Mouse (Mus musculus) heart, postnatal 0 days (tissue): Measurements from ENCODE around the gene Gm49405.

Source experiments
- CTCF ChIP-seq: IDR thresholded peaks from 2 replicates; pipeline ENCODE4 v1.5.1; 2016; ENCODE audit warnings: antibody characterized with exemption, control low read depth, low read depth
- EP300 ChIP-seq: IDR thresholded peaks from 2 replicates; pipeline ENCODE4 v1.6.1; 2016; ENCODE audit warnings: antibody characterized with exemption, low read depth

- no peak for TF ChIP-seq CTCF
- TF ChIP-seq EP300: no peak
These were observed 17.6 kb downstream of the Gm49405 start for GRCm38 (mm10) chr19:4017921-4018587.
